Mouse (Mus musculus) v-Abl transformed pro-B cells (cell line): ENCODE results near the gene 1500015O10Rik.

Source experiments
- in situ Hi-C, 2 experiments: fragments of 400-800 bp; cut with MboI; formaldehyde crosslinking; loops; one replicate each; pipeline ENCODE4 v1.15.1; 2025; ENCODE audit not compliant: unreplicated experiment in 2 of 2

Gene 1500015O10Rik

GRCm38 (mm10) chr1:43730491-43730924 lies at the start of gene 1500015O10Rik:
Gene 1500015O10Rik, plus strand, starts transcription at chr1:43730602.
- in situ Hi-C loops: loop anchor here (25.0 kb wide), 1 partner anchor 818 kb away; no protein-coding TSS in a partner anchor

GRCm38 (mm10) chr1:43689983-43690382 lies 40.4 kb upstream of the 1500015O10Rik start:
- in situ Hi-C loops: no loop called here

- in situ Hi-C loops: no loop called here
Observed at GRCm38 (mm10) chr1:43690507-43690906, 39.9 kb upstream of the 1500015O10Rik start.

GRCm38 (mm10) chr1:43694076-43694475 lies 36.3 kb upstream of the 1500015O10Rik start:
- in situ Hi-C loops: no loop called here

- in situ Hi-C loops: no loop called here
Observed at GRCm38 (mm10) chr1:43694851-43695545, 35.4 kb upstream of the 1500015O10Rik start.

GRCm38 (mm10) chr1:43698577-43699000 lies 31.8 kb upstream of the 1500015O10Rik start:
- in situ Hi-C loops: no loop called here

- in situ Hi-C loops: no loop called here
Observed at GRCm38 (mm10) chr1:43714841-43715240, 15.6 kb upstream of the 1500015O10Rik start.

- in situ Hi-C loops: no loop called here
Observed at GRCm38 (mm10) chr1:43717967-43718366, 12.4 kb upstream of the 1500015O10Rik start.

- in situ Hi-C loops: no loop called here
Observed at GRCm38 (mm10) chr1:43718793-43719192, 11.6 kb upstream of the 1500015O10Rik start.

GRCm38 (mm10) chr1:43722459-43722858 lies 7.9 kb upstream of the 1500015O10Rik start:
- in situ Hi-C loops: no loop called here

GRCm38 (mm10) chr1:43732100-43732499 lies 1.7 kb downstream of the 1500015O10Rik start:
- in situ Hi-C loops: loop anchor here (25.0 kb wide), 1 partner anchor 820 kb away; no protein-coding TSS in a partner anchor

GRCm38 (mm10) chr1:43732657-43733056 lies 2.3 kb downstream of the 1500015O10Rik start:
- in situ Hi-C loops: loop anchor here (25.0 kb wide), 1 partner anchor 820 kb away; no protein-coding TSS in a partner anchor

- in situ Hi-C loops: loop anchor here (25.0 kb wide), 1 partner anchor 826 kb away; no protein-coding TSS in a partner anchor
Observed at GRCm38 (mm10) chr1:43737812-43738518, 7.6 kb downstream of the 1500015O10Rik start.

- in situ Hi-C loops: loop anchor here (25.0 kb wide), 1 partner anchor 826 kb away; no protein-coding TSS in a partner anchor
Observed at GRCm38 (mm10) chr1:43738519-43738894, 8.1 kb downstream of the 1500015O10Rik start.

- in situ Hi-C loops: loop anchor here (10.0 to 25.0 kb wide), 4 partner anchors 680 to 2008 kb away; partner anchors contain the start of gene Col3a1 (in 1 of the 2)
Observed at GRCm38 (mm10) chr1:43754448-43755312, 24.3 kb downstream of the 1500015O10Rik start.

- in situ Hi-C loops: loop anchor here (5.0 to 25.0 kb wide), 12 partner anchors 137 to 2002 kb away; partner anchors contain the start of genes Col3a1 (in 2 of the 2) and Gm8251 (in 1 of the 2)
Observed at GRCm38 (mm10) chr1:43760085-43760484, 29.7 kb downstream of the 1500015O10Rik start.

- in situ Hi-C loops: loop anchor here (5.0 to 25.0 kb wide), 12 partner anchors 133 to 1998 kb away; partner anchors contain the start of genes Col3a1 (in 2 of the 2) and Gm8251 (in 1 of the 2)
Observed at GRCm38 (mm10) chr1:43764481-43764880, 34.1 kb downstream of the 1500015O10Rik start.

- in situ Hi-C loops: loop anchor here (10.0 to 25.0 kb wide), 6 partner anchors 668 to 1996 kb away; partner anchors contain the start of gene Col3a1 (in 2 of the 2)
Observed at GRCm38 (mm10) chr1:43766328-43766727, 35.9 kb downstream of the 1500015O10Rik start.

GRCm38 (mm10) chr1:43768385-43768990 lies 38.1 kb downstream of the 1500015O10Rik start:
- in situ Hi-C loops: loop anchor here (10.0 to 25.0 kb wide), 6 partner anchors 666 to 1994 kb away; partner anchors contain the start of gene Col3a1 (in 2 of the 2)
